Mouse (Mus musculus) C2C12 (cell line): Measurements from ENCODE around the gene Cnga4. TPM values are rescaled to one million over a fixed set of nuclear protein-coding genes. Genes with fewer than 3 reads are reported as not detected.

Experiments
- H3K27me3 ChIP-seq: one replicate; pipeline ENCODE4 v1.6.1; 2011; ENCODE audit not compliant: control insufficient read depth, insufficient read depth, insufficient read length
- H3K36me3 ChIP-seq: one replicate; pipeline ENCODE4 v1.6.1; 2011; ENCODE audit not compliant: control insufficient read depth, insufficient read depth
- H3K4me3 ChIP-seq: one replicate; pipeline ENCODE4 v1.5.1; 2011; ENCODE audit warnings: mild to moderate bottlenecking, control low read depth; ENCODE audit not compliant: poor library complexity, insufficient read depth, severe bottlenecking
- H3K79me2 ChIP-seq: one replicate; pipeline ENCODE4 v1.6.1; 2011; ENCODE audit not compliant: control insufficient read depth, insufficient read depth
- H3K79me3 ChIP-seq: one replicate; pipeline ENCODE4 v1.6.1; 2011; ENCODE audit warnings: low read depth, control low read depth
- H3ac ChIP-seq: one replicate; pipeline ENCODE3; 2011; ENCODE audit warnings: low read depth; ENCODE audit not compliant: control insufficient read depth, insufficient read length
- CEBPB ChIP-seq: IDR thresholded peaks from one replicate; pipeline ENCODE4 v1.6.1; 2011; ENCODE audit warnings: low read depth, mild to moderate bottlenecking, control low read depth, moderate library complexity
- CTCF ChIP-seq: IDR thresholded peaks from one replicate; pipeline ENCODE4 v1.5.1; 2011; ENCODE audit not compliant: control insufficient read depth, insufficient read depth, insufficient read length
- FOSL1 ChIP-seq: IDR thresholded peaks from one replicate; pipeline ENCODE4 v1.8.0; 2011; ENCODE audit warnings: mild to moderate bottlenecking, low read length; ENCODE audit not compliant: poor library complexity, insufficient read depth, severe bottlenecking
- MAX ChIP-seq: IDR thresholded peaks from one replicate; pipeline ENCODE4 v1.6.1; 2011; ENCODE audit warnings: mild to moderate bottlenecking, control low read depth
- MYOD1 ChIP-seq: IDR thresholded peaks from one replicate; pipeline ENCODE4 v1.6.1; 2011; ENCODE audit warnings: low read depth; ENCODE audit not compliant: control insufficient read depth, insufficient read length
- MYOG ChIP-seq: IDR thresholded peaks from one replicate; pipeline ENCODE4 v1.6.1; 2011; ENCODE audit not compliant: control insufficient read depth, insufficient read length; ENCODE audit errors: extremely low read depth
- USF1 ChIP-seq: IDR thresholded peaks from one replicate; pipeline ENCODE4 v1.6.1; 2011; ENCODE audit warnings: low read depth, mild to moderate bottlenecking, control low read depth, moderate library complexity
- polyA plus RNA-seq: library from polyadenylated mRNA; unstranded; fragments of >200 nt; fragmentation: generic; extraction: Trizol; gene quantifications from one replicate; pipeline ENCODE4 v1.2.1, GENCODE M21; 2012; ENCODE audit warnings: missing spikeins

The Cnga4 gene
- polyA plus RNA-seq, 1 experiment, result not detected

DNA sequence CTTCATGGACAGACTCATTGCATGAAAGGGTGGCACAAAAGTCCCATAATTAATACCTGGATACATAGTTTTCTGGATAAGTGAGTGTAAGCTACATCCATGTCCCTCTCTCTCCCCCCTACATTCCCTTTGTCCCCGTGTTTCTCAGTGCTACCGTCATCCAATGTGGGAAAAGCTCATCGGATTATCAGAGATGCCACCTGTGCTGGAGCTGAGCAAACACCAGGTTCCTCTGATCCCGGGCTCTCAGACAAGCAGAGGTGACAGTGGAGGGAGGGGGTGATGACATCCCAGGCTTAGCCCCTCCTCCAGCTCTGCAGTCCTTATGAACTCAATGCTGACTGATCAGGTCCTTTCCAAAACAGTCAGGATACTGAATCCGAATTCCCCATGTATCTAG, 20.0 kb downstream of the Cnga4 start:
- Histone ChIP-seq H3K79me2 (no peaks in the 10 kb centered on the region), H3ac (no peak overlapping the region), H3K36me3 (no peaks in the 10 kb centered on the region), H3K4me3 (no peak overlapping the region), H3K79me3 (no peaks in the 10 kb centered on the region), H3K27me3 (peaks cover 10% of the 10 kb centered on the region)
- TF ChIP-seq FOSL1, result no peak
- no peak for TF ChIP-seq MYOG
- TF ChIP-seq CEBPB, result no peak

- no peaks in the 10 kb centered on the region for H3K79me3 ChIP-seq
- no peak within 1 kb of the TSS for H3ac ChIP-seq
- no peak within 1 kb of the TSS for H3K4me3 ChIP-seq
- H3K36me3 ChIP-seq, result no peaks in the 10 kb centered on the region
- TF ChIP-seq CTCF (no peak), USF1 (no peak), CEBPB (no peak), MAX (no peak), FOSL1 (no peak), MYOG (no peak), MYOD1 (no peak)
- H3K79me2 ChIP-seq, result no peaks in the 10 kb centered on the region
- peaks cover 10% of the 10 kb centered on the region for H3K27me3 ChIP-seq
Observed at GRCm38 (mm10) chr7:105425424-105426043, 21.2 kb downstream of the Cnga4 start, which contains the start of gene Cckbr. Cckbr (plus strand) TSS chr7:105425731.

DNA sequence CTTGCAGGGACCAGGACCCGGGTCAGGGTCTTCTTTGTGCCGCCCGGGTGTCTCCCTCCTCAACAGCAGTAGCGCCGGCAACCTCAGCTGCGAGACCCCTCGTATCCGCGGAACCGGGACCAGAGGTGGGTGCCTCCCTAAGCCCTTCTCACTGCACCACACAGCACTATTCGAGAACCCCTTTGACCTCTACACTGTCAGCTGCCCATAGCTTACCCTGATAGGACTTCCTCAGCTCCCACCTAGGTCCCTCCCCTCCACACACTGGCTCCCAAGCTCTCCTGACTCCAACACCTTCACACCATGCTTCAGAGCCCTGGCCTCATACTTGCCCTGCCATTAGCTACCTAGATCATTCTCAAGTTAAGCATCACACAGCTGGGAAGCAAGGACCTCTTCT, 21.7 kb downstream of the Cnga4 start:
- H3K79me2 ChIP-seq, result no peaks in the 10 kb centered on the region
- no peak overlapping the region for H3K4me3 ChIP-seq
- H3K27me3 ChIP-seq, result peaks cover 10% of the 10 kb centered on the region
- no peaks in the 10 kb centered on the region for H3K36me3 ChIP-seq
- no peak overlapping the region for H3ac ChIP-seq
- no peak for TF ChIP-seq MYOD1
- TF ChIP-seq MAX, result no peak
- no peak for TF ChIP-seq CEBPB
- TF ChIP-seq FOSL1, result no peak
- TF ChIP-seq USF1, result no peak
- TF ChIP-seq MYOG, result no peak
- TF ChIP-seq CTCF, result no peak
- H3K79me3 ChIP-seq, result no peaks in the 10 kb centered on the region

DNA sequence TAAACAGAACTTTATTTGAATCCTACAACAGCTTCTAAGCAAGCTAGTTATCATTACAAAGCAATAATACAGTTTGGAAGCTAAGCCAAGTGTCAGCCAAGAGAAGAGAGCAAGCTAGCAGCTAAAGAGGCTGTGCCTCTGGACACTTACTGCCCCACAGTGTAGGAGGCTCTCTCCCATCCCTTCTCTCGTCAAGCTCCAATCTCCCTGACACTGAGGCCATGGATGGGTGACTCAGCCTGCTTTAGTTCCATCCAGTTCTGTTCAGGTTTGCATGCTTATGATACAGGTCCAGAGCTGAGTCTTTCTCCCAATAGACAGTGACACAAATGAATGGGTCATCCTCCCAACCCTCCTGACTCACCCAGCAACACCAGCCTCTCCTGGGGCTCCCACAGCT, 27.7 kb downstream of the Cnga4 start:
- Histone ChIP-seq H3ac (no peak overlapping the region), H3K36me3 (no peaks in the 10 kb centered on the region), H3K79me2 (no peaks in the 10 kb centered on the region), H3K27me3 (no peaks in the 10 kb centered on the region), H3K79me3 (no peaks in the 10 kb centered on the region), H3K4me3 (no peak overlapping the region)
- TF ChIP-seq USF1 (no peak), CTCF (no peak)

DNA sequence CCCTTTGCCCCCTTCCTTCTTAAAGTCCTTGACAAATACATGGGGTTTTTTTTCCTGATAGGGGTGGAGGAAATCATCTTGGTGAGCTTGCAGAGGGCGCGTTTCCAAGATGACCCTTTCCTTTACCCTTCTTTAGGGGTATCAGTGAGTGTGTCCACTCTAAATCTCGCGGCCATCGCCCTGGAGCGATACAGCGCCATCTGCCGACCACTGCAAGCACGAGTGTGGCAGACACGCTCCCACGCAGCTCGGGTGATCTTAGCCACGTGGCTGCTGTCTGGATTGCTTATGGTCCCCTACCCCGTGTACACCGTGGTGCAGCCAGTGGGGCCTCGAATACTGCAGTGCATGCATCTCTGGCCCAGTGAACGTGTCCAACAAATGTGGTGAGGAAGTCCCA, 29.5 kb downstream of the Cnga4 start:
- no peaks in the 10 kb centered on the region for H3K36me3 ChIP-seq
- H3K27me3 ChIP-seq, result no peaks in the 10 kb centered on the region
- no peaks in the 10 kb centered on the region for H3K79me2 ChIP-seq
- no peak for TF ChIP-seq CTCF
- TF ChIP-seq FOSL1, result no peak
- no peak for TF ChIP-seq MYOG
- TF ChIP-seq MYOD1, result no peak
- TF ChIP-seq USF1, result no peak
- no peak for TF ChIP-seq MAX
- H3K79me3 ChIP-seq, result no peaks in the 10 kb centered on the region
- no peak overlapping the region for H3K4me3 ChIP-seq
- H3ac ChIP-seq, result no peak overlapping the region

DNA sequence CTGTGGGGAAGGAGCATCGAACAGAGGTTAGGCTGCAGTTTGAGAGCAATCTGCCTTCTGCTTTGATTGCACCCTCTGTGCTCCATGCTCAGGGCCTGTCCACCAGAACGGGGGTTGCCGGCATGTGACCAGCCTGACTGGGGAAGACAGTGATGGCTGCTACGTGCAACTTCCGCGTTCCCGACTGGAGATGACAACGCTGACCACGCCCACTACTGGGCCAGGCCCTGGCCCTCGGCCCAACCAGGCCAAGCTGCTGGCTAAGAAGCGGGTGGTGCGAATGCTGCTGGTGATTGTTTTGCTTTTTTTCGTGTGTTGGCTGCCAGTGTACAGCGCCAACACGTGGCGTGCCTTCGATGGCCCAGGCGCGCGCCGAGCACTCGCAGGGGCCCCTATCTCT, 30.4 kb downstream of the Cnga4 start:
- Histone ChIP-seq H3K27me3 (no peaks in the 10 kb centered on the region), H3K4me3 (no peak overlapping the region), H3K79me2 (no peaks in the 10 kb centered on the region), H3K79me3 (no peaks in the 10 kb centered on the region), H3ac (no peak overlapping the region), H3K36me3 (no peaks in the 10 kb centered on the region)
- TF ChIP-seq USF1 (no peak), FOSL1 (no peak)
